Mouse (Mus musculus) lung, embryonic 16.5 days (tissue): ENCODE results near the gene Nt5c2. TPM values are rescaled to one million over a fixed set of nuclear protein-coding genes. Genes with fewer than 3 reads are reported as not detected.
"Not testable (repeated sequence)": the region's sequence is repeated elsewhere in the genome, so short reads cannot be mapped to it uniquely, and the experiment has no call there.

Experiments
- ATAC-seq: fragments of 200-750 bp; cut with Nextera tagmentation; 2 replicates; pipeline ENCODE4 v1.8.0; 2017; ENCODE audit warnings: low read depth, mild to moderate bottlenecking, moderate library complexity
- H3K27ac ChIP-seq: fragments of 300-500 bp; sonication (generic); 2 replicates; pipeline ENCODE4 v1.5.1; 2014; ENCODE audit warnings: mild to moderate bottlenecking, control low read depth, low read length
- H3K27me3 ChIP-seq: fragments of 300-500 bp; sonication (generic); 2 replicates; pipeline ENCODE4 v1.6.1; 2014; ENCODE audit warnings: low read depth, low read length, mixed read lengths; ENCODE audit not compliant: control insufficient read depth, insufficient read depth
- H3K36me3 ChIP-seq: fragments of 300-500 bp; sonication (generic); 2 replicates; pipeline ENCODE4 v1.6.1; 2014; ENCODE audit warnings: low read length; ENCODE audit not compliant: control insufficient read depth, insufficient read depth
- H3K4me1 ChIP-seq: fragments of 300-500 bp; sonication (generic); replicated peaks from 2 replicates; pipeline ENCODE4 v1.6.1; 2014; ENCODE audit warnings: low read length, mixed read lengths; ENCODE audit not compliant: control insufficient read depth, insufficient read depth
- H3K4me2 ChIP-seq: fragments of 300-500 bp; sonication (generic); 2 replicates; pipeline ENCODE4 v1.6.1; 2014; ENCODE audit warnings: low read depth, low read length, control low read depth
- H3K4me3 ChIP-seq: fragments of 300-500 bp; sonication (generic); 2 replicates; pipeline ENCODE4 v1.5.1; 2014; ENCODE audit warnings: mild to moderate bottlenecking, low read length, control low read depth
- H3K9ac ChIP-seq: fragments of 300-500 bp; sonication (generic); 2 replicates; pipeline ENCODE4 v1.6.1; 2014; ENCODE audit warnings: low read length, control low read depth
- H3K9me3 ChIP-seq: fragments of 300-500 bp; sonication (generic); 2 replicates; pipeline ENCODE4 v1.6.1; 2016; ENCODE audit warnings: low read length; ENCODE audit not compliant: control insufficient read depth
- WGBS: fragments of 180-500 bp; shearing (Covaris S2); extraction: QIAGEN DNeasy Blood & Tissue Kit; methylation state at CpG from one replicate; pipeline ENCODE4 v1.1.7; 2014; 5-methylcytosine and 5-hydroxymethylcytosine counted together
- polyA plus RNA-seq: library from polyadenylated mRNA; unstranded; fragments of >200 nt; fragmentation: Nextera tagmentation; extraction: Ambion mirVana; gene quantifications from 2 replicates; pipeline ENCODE4 v1.2.1, GENCODE M21; 2015

Gene Nt5c2
- polyA plus RNA-seq, 1 experiment from 2014 or later, result 92.2 TPM

DNA sequence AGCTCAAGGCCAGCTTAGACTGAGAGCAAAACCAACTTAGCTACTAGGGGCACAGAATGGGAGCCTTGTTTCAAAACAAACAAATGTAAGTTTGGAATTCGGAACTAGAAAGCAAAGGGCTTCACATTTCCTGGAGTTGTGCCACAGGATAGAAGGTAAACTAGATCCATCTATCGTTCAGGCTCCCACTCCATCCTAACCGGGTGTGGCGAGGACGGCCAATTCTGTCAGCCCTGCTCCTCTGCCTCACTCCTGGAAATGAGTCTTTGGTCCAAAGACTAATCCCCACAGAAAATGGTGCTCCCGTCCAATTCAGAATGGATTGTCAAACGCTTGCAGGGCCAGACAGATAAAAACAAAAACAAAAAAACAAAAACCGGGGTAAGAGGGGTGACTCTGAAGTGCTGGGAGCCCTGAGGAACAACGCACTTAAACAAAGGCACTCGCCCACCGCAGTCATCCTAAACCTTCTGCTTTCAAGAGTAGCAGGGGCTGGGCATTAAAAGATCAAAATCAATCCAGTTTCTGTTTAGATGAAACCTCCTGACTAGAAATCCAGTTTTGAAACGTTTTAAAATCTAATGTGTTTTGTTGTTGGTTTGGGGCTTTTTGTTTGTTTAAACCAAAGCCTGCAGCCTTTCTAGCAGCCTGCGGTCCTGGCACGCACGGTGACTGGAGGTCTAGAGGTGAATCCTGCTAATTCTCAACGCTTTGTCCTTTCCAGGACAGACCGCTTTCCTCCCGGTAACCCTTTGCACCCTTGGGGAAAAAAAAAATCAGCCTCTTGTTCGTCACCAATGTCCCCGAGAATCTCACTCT, 1.4 kb downstream of the Nt5c2 start:
- H3K9me3 ChIP-seq, result no peaks in the 10 kb centered on the region

DNA sequence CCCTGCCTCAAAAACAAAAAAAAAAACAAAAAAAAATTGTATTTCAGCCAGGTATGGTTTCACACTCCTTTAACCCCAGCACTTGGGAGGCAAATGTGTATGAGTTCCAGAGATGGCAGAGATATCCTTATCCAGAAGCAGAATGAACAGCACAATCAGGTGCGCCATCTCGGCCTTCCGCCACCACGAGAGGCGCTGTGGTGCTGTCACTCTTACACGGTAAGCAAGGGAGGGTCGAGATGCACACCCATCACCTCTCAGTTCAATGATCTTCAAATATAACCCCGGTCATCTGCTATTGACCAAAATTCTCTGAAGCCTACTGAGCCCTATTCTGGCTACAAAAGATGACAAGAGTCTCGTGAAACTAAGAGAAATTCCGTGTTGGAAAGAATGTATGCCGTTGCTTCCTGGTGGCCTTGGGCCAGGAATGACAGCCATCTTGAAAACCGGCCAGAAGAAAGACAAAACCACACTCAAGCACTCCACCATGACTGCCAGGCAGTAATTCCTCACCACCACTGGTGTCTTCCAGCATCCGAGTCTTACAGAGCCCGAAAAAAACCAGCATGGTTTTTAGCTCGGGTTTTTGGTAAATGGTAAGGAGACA, 2.3 kb downstream of the Nt5c2 start:
- no peak overlapping the region for H3K4me2 ChIP-seq
- no peaks in the 10 kb centered on the region for H3K9me3 ChIP-seq
- H3K27ac ChIP-seq, result no peak overlapping the region
- no peak overlapping the region for H3K9ac ChIP-seq
- 77% methylated on average over 15 of the region's 15 CpGs for WGBS
- ATAC-seq, result no peak
- no peak overlapping the region for H3K4me3 ChIP-seq
- peaks cover 16% of the 10 kb centered on the region for H3K4me1 ChIP-seq
- peaks cover 47% of the 10 kb centered on the region for H3K27me3 ChIP-seq
- H3K36me3 ChIP-seq, result no peaks in the 10 kb centered on the region

More for the DNA sequence above, 1.4 kb downstream of the Nt5c2 start:
- Histone ChIP-seq H3K4me1 (peaks cover 16% of the 10 kb centered on the region), H3K27me3 (peaks cover 55% of the 10 kb centered on the region), H3K4me2 (no peak overlapping the region), H3K36me3 (no peaks in the 10 kb centered on the region), H3K9ac (no peak overlapping the region), H3K27ac (no peak overlapping the region), H3K4me3 (no peak overlapping the region)
- 10% methylated on average over 20 of the region's 20 CpGs for WGBS
- no peak for ATAC-seq

DNA sequence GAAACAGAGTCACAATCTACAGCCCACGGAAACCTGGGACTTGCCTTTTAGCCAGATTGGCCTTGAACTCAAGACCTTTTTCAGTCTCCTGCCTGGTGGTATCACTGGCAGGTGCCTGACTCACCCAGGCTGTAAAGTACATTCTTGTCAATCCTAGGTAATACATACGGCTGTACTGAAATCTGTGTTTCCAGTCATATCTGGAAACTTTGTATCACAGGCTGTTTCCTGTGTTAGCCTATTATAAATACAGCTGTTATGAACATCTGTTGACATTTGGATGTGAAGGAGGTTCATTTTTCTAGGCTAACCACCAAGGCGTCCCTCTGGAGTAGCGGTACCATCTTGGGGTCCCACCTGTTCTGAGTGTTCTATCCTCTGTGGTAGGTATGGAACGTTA, 5.0 kb downstream of the Nt5c2 start:
- Histone ChIP-seq H3K27me3 (peaks cover 28% of the 10 kb centered on the region), H3K9ac (no peak overlapping the region), H3K4me3 (no peak overlapping the region), H3K27ac (no peak overlapping the region), H3K9me3 (no peaks in the 10 kb centered on the region), H3K36me3 (no peaks in the 10 kb centered on the region), H3K4me1 (peaks cover 9% of the 10 kb centered on the region), H3K4me2 (no peak overlapping the region)
- no peak for ATAC-seq
- WGBS, result 69% methylated on average over 5 of the region's 5 CpGs

DNA sequence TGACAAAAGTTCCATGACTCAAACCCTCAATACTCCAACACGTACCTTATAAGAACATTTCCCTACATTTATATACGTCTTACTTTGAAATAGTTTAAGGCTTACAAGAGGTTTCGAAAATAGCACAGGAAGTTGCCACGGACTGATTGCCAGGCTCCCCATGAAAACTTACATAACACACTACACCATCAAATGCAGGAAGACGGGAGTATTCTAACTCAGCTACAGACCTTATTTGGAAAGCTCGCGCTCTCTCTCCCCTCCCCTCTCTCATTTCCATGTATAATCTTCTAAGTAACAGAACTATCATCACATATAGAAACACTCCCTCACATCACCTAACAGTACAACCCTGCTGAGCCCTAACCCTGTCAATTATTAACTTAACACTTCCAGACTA, 5.5 kb downstream of the Nt5c2 start:
- H3K4me1 ChIP-seq, result peaks cover 4% of the 10 kb centered on the region; the same call in 1 of the 2 replicates
- H3K9me3 ChIP-seq, result no peaks in the 10 kb centered on the region
- H3K27me3 ChIP-seq, result peaks cover 22% of the 10 kb centered on the region
- H3K36me3 ChIP-seq, result no peaks in the 10 kb centered on the region
- H3K4me2 ChIP-seq, result no peak overlapping the region
- 76% methylated on average over 7 of the region's 7 CpGs for WGBS
- H3K9ac ChIP-seq, result no peak overlapping the region
- H3K27ac ChIP-seq, result no peak overlapping the region
- ATAC-seq, result no peak
- H3K4me3 ChIP-seq, result no peak overlapping the region

DNA sequence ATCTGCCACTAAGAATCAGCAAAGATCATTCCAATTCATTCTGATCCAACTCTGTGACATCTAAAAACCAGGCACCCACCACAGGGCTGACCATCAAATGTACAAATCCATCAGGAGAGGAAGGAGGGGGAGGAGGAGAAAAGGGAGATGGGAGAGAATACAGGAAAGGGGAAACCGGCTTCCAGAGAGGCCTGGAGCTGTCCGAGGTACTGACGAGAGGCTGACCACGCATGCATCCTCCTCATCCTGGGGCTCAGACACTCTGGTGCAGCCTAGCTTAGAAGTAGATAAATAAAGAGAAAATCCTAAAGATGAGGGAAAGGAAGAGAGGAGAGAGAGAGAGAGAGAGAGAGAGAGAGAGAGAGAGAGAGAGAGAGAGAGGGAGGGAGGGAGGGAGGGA, 8.6 kb downstream of the Nt5c2 start:
- H3K4me2 ChIP-seq, result no peak overlapping the region
- no peak overlapping the region for H3K4me3 ChIP-seq
- no peaks in the 10 kb centered on the region for H3K9me3 ChIP-seq
- no peak overlapping the region for H3K27ac ChIP-seq
- no peaks in the 10 kb centered on the region for H3K4me1 ChIP-seq
- no peak overlapping the region for H3K9ac ChIP-seq
- 0% methylated on average over 4 of the region's 4 CpGs for WGBS
- ATAC-seq, result no peak
- H3K36me3 ChIP-seq, result no peaks in the 10 kb centered on the region
- no peaks in the 10 kb centered on the region for H3K27me3 ChIP-seq

DNA sequence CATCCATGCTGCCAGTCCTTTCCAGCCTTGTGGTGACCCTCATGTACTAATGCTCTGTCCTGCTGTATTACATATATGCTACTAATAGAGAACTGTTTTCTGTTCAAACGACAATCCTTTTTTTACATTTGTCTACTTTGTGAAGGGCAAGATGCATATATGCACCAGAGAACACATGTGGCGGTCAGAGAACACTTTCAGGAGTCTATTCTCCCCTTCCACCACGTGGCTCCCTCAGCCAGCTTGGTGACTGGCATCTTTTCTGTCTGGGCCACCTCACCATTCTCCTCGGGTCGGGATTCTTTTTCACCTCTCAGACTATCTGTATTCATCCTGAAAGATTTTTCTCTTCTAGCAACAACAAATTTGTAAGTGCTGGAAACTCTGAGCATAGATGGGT, 9.1 kb downstream of the Nt5c2 start:
- no peak overlapping the region for H3K4me3 ChIP-seq
- no peak overlapping the region for H3K27ac ChIP-seq
- no peak overlapping the region for H3K4me2 ChIP-seq
- H3K27me3 ChIP-seq, result no peaks in the 10 kb centered on the region
- H3K4me1 ChIP-seq, result no peaks in the 10 kb centered on the region
- no peak for ATAC-seq
- no peak overlapping the region for H3K9ac ChIP-seq
- H3K36me3 ChIP-seq, result no peaks in the 10 kb centered on the region
- H3K9me3 ChIP-seq, result no peaks in the 10 kb centered on the region
- 53% methylated on average over 5 of the region's 5 CpGs for WGBS

DNA sequence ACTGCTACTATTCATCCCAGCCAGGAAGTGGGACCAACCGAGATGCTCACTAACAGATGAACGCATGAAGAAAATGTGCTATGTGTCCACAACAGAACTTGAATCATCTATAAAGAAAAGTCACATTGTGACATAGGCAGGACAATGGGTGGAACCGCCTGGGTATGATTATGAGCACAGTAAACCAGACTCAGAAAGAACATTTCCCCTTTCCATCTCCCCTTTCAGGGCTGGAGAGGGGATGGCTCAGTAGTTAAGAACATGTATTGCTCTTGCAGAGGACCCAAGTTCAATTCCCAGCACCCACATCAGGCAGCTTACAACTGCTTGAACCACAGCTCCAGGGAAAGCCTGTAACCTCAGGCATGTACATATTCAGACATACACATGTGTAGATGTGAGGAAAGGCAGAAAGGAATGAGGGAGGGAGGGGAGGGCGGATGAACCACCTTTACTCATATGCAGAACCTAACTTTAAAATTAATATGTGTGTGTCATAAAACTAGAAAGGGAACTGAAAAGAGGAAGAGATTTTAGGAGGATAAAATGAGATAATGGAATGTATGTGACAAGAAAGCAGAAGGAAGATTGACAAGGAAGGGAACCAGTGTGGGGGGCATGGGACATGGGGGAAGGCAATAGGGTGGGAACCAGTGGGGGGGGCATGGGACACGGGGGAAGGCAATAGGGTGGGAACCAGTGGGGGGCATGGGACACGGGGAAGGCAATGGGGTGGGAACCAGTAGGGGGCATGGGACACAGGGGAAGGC, 11.0 kb downstream of the Nt5c2 start:
- WGBS, result 73% methylated on average over 6 of the region's 6 CpGs
- Histone ChIP-seq H3K9me3 (no peaks in the 10 kb centered on the region), H3K4me3 (no peak overlapping the region), H3K4me1 (no peaks in the 10 kb centered on the region), H3K9ac (no peak overlapping the region), H3K4me2 (no peak overlapping the region), H3K27me3 (no peaks in the 10 kb centered on the region), H3K36me3 (no peaks in the 10 kb centered on the region), H3K27ac (no peak overlapping the region)
- ATAC-seq, result no peak

DNA sequence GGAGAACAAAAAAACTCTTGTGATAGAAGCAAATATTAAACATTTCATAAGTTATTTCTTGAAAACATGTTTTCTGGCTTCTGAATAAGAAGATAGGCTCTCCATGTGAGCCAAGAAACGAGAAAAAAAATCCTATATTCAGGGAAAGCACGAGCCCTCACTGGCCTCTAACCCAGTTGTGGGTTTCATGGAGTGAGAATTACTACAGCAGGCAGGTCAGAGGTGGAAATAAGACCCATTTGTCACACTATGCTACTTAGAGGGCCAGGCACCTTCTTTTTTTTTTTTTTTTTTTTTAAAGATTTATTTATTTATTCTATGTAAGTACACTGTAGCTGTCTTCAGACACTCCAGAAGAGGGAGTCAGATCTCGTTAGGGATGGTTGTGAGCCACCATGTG, 14.6 kb downstream of the Nt5c2 start:
- H3K36me3 ChIP-seq, H3K4me1 ChIP-seq, H3K4me3 ChIP-seq, ATAC-seq, H3K9me3 ChIP-seq, H3K4me2 ChIP-seq, H3K27ac ChIP-seq, H3K27me3 ChIP-seq, H3K9ac ChIP-seq: not testable (repeated sequence)
- WGBS, result 60% methylated on average over 2 of the region's 3 CpGs

DNA sequence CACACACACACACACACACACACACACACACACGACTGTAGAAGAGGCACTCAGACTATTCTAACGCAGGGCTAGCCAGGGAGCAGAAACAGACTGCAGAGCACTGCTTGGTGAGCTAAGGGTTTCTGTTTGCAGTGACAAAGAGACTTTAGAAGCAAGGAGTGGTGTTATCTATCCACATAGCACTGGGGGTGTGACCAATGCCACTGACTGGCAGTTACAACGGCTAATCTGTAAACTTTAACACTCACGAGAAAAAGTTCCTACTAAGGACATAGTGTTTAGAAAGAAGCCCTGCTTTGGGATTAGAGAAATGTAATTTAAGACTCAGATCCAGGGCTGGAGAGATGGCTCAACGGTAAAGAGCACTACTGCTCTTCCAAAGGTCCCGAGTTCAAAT, 15.2 kb downstream of the Nt5c2 start:
- no peak for ATAC-seq
- H3K4me3 ChIP-seq, result no peak overlapping the region
- no peaks in the 10 kb centered on the region for H3K9me3 ChIP-seq
- H3K27me3 ChIP-seq, result no peaks in the 10 kb centered on the region
- H3K4me1 ChIP-seq, result no peaks in the 10 kb centered on the region
- H3K4me2 ChIP-seq, result no peak overlapping the region
- no peak overlapping the region for H3K9ac ChIP-seq
- H3K27ac ChIP-seq, result no peak overlapping the region
- 65% methylated on average over 6 of the region's 6 CpGs for WGBS
- H3K36me3 ChIP-seq, result no peaks in the 10 kb centered on the region
